In the genomic region with DNA sequence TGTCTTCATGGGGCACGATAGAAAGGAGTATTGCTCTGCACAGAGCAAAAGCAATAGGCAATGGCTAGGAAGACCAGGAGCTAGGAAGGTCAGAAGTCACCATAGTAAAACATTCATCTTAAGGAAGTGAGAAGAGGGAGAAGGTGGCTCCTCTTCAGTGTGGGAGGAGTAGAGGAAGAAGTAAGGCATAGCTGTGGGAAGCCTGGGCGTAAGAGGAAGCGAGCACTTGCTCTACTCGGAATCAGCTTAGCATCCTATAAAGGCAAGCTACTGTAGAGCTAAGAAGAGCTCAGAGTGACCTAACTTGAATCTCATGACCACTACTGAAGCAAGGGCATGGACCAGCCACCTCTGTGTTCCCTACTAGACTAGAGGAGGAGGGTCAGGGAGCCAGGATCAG, we compare ENCODE assay signal across 15 mouse cellular contexts.
"Had no signal": no experiment of that assay in that cellular context is flagged by ENCODE, and none has a peak within 500 bp of the region (broad histone marks: within the 10 kb centered on the region; RNA-seq: fewer than 3 reads in every experiment).

No protein-coding gene starts in this region.

- H3K27me3 ChIP-seq: limb, embryonic 15.5 days; midbrain, embryonic 12.5 days had no signal

- H3K9me3 ChIP-seq: limb, embryonic 15.5 days; megakaryocyte, embryonic 14.5 days; midbrain, embryonic 12.5 days had no signal

- H3K36me3 ChIP-seq: limb, embryonic 15.5 days; midbrain, embryonic 12.5 days had no signal

- H3K4me1 ChIP-seq: limb, embryonic 15.5 days; megakaryocyte, embryonic 14.5 days had no signal

- H3K4me2 ChIP-seq: limb, embryonic 15.5 days; midbrain, embryonic 12.5 days had no signal

- ATAC-seq: lung, postnatal 0 days had no signal

- DNase-seq: kidney, adult 11 months; kidney, adult 9 months; kidney, postnatal 36 days; layer of hippocampus, adult 9-11 months; layer of hippocampus, postnatal 36 days; lung, adult 2 months; lung, postnatal 36 days; right cerebral cortex, postnatal 14 days; thymus, postnatal 4 days had no signal

- H3K27ac ChIP-seq: kidney, postnatal 0 days; limb, embryonic 15.5 days; midbrain, embryonic 12.5 days; stomach, postnatal 0 days had no signal

- H3K9ac ChIP-seq: limb, embryonic 15.5 days; midbrain, embryonic 12.5 days had no signal

- H3K4me3 ChIP-seq: limb, embryonic 15.5 days; megakaryocyte, embryonic 14.5 days; midbrain, embryonic 12.5 days had no signal
